Mouse (Mus musculus): ENCODE data around the gene Wfdc5. TPM values are rescaled to one million over a fixed set of nuclear protein-coding genes. Genes with fewer than 3 reads are reported as not detected.

The Wfdc5 gene
- polyA plus RNA-seq, 1 experiment from 2014 or later: not detected

DNA sequence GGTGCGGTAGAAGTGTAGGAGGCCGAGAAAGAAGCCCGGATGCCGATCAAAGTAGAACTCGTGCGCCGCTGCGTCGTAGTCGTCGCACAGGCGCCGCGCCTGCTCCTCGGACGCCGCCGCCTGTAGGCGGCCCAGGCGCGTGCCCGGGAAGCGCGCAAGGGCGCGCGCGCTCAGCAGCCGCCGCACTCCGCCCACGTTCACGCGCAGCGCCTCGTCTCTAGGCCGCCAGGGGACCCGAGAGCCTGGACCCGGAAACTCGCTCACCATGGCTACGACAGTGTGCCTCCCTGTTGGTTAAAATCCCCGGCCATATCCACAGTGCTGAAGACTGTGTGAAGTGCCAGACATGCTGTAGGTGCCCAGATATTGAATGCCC, 14.0 kb downstream of the Wfdc5 start:
- Histone ChIP-seq H3K4me1 (replicated peaks; ENCODE audit: control insufficient read depth, insufficient read depth, low read length) (peaks cover 16% of the 10 kb centered on the region), H3K27ac (ENCODE audit: low read depth) (no peak overlapping the region), H3K9ac (ENCODE audit: low read length) (no peak overlapping the region), H3K4me2 (ENCODE audit: low read length) (peak overlapping the region; percentile 52), H3K9me3 (ENCODE audit: control insufficient read depth, low read length) (no peaks in the 10 kb centered on the region), H3K27me3 (replicated peaks; ENCODE audit: control insufficient read depth, insufficient read depth, low read length) (peaks cover 73% of the 10 kb centered on the region), H3K4me3 (ENCODE audit: low read depth, low read length) (peak overlapping the region; percentile 31), H3K36me3 (ENCODE audit: control insufficient read depth, insufficient read depth, low read length) (no peaks in the 10 kb centered on the region)
- WGBS: 8% methylated on average over 37 of the region's 42 CpGs
- DNase-seq (ENCODE audit: low spot score) (no peak), ATAC-seq (replicated peaks; ENCODE audit: low FRiP score, low TSS enrichment, low read depth) (peak; percentile 44)

DNA sequence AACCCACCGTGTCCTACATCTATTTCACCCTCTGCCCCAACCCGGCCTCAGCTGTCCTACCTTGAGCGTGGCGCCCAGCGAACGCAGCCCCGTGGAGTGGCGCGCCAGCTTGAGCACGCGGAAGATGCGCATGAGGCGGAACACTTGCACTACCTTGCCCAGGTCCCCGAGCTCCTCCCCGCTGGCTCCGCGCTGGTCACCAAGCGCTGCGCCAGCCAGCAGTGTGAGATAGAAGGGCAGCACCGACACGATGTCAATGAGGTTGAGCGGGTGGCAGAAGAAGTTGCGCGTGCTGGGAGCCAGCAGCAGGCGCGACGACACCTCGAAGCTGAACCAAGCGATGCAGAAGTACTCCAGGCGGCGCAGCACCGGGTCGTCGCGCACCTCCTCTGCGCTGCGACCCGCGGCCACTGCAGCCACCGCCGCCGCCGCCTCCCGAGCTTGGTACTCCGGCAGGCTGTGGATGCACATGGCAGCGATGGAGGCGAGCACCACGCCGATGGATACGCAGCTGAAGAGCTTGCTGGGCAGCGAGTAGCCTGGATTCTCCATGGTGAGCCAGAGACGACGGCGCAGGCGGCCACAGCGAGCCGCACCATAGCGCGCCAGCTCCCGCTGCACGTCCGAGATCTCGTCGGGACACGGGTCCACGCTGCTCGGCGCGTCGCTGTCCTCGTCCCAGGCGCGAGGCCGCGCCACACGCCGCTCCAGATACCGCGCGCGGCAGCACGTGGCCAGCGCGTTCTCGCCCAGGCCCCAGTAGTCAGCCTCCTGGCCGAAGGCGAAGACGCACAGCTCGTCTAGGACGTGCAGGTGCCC, 14.6 kb downstream of the Wfdc5 start:
- H3K27ac ChIP-seq (ENCODE audit: low read depth): no peak overlapping the region
- H3K4me3 ChIP-seq (ENCODE audit: low read depth, low read length): peak overlapping the region; percentile 31
- no peaks in the 10 kb centered on the region for H3K36me3 ChIP-seq (ENCODE audit: control insufficient read depth, insufficient read depth, low read length)
- H3K27me3 ChIP-seq (replicated peaks; ENCODE audit: control insufficient read depth, insufficient read depth, low read length): peaks cover 71% of the 10 kb centered on the region
- H3K9ac ChIP-seq (ENCODE audit: low read length): no peak overlapping the region; the same call in 1 of the 2 replicates
- ATAC-seq (replicated peaks; ENCODE audit: low FRiP score, low TSS enrichment, low read depth) (peak; percentile 43), DNase-seq (ENCODE audit: low spot score) (peak; percentile 62)
- peak overlapping the region; percentile 52 for H3K4me2 ChIP-seq (ENCODE audit: low read length)
- H3K9me3 ChIP-seq (ENCODE audit: control insufficient read depth, low read length): no peaks in the 10 kb centered on the region
- WGBS: 12% methylated on average over 90 of the region's 90 CpGs
- H3K4me1 ChIP-seq (replicated peaks; ENCODE audit: control insufficient read depth, insufficient read depth, low read length): peaks cover 16% of the 10 kb centered on the region

DNA sequence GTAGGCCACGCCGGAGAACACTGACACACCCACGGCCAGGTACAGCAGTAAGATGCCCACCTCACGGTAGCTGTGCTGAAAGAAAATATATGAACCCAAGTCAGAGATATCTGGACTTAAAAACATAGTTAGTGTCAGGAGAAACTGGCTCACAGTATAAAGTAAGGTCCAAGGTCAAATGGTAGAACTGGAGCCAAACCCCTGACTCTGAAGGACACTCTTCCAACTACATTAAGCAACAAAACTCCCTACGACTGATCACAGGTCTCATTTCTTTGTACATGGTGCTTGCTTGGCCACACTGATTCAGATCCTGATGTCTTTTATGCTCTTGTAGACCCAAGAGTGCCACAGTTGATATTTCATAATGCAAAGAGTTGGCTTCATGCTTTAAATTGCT, 17.6 kb downstream of the Wfdc5 start:
- 0 out of 2 replicates have a peak, but pooled peaks cover 5% of the 10 kb centered on the region for H3K4me1 ChIP-seq (replicated peaks; ENCODE audit: control insufficient read depth, insufficient read depth, low read length)
- no peak overlapping the region for H3K4me3 ChIP-seq (ENCODE audit: low read depth, low read length)
- peaks cover 48% of the 10 kb centered on the region for H3K27me3 ChIP-seq (replicated peaks; ENCODE audit: control insufficient read depth, insufficient read depth, low read length)
- no peak overlapping the region for H3K27ac ChIP-seq (ENCODE audit: low read depth)
- 91% methylated on average over 5 of the region's 5 CpGs for WGBS
- H3K9me3 ChIP-seq (ENCODE audit: control insufficient read depth, low read length): no peaks in the 10 kb centered on the region
- no peak overlapping the region for H3K4me2 ChIP-seq (ENCODE audit: low read length)
- DNase-seq (ENCODE audit: low spot score) (no peak), ATAC-seq (replicated peaks; ENCODE audit: low FRiP score, low TSS enrichment, low read depth) (no peak)
- H3K9ac ChIP-seq (ENCODE audit: low read length): no peak overlapping the region
- no peaks in the 10 kb centered on the region for H3K36me3 ChIP-seq (ENCODE audit: control insufficient read depth, insufficient read depth, low read length)

DNA sequence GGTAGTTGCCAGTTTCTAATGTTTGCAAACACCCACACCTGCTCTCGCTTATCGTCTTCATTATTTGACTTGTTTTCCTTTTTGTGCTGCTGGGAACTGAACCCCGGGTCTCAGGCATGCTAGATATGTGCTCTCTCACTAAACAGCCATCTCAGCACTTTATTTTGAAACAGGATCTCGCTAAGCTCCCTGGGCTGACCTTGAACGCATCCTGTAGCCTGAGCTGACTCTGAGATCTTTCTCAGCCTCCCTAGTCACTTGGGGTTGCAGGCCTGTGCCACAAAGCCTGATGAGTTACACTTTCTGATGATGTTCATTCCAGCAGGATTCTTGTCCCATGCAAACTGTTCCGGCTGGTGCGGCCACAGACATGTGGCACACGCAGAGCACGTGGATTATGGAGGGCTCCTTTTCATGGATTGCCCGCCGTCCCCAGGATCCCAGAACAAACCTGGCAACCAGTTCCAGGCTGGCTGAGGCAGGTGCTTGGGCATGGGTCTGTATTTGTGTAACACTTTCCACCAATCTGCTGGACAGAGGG, 21.0 kb downstream of the Wfdc5 start:
- WGBS: 77% methylated on average over 11 of the region's 11 CpGs
- ATAC-seq (replicated peaks; ENCODE audit: low FRiP score, low TSS enrichment, low read depth) (no peak), DNase-seq (ENCODE audit: low spot score) (no peak)
- no peak overlapping the region for H3K27ac ChIP-seq (ENCODE audit: low read depth)
- H3K36me3 ChIP-seq (ENCODE audit: control insufficient read depth, insufficient read depth, low read length): no peaks in the 10 kb centered on the region
- no peak overlapping the region for H3K9ac ChIP-seq (ENCODE audit: low read length)
- H3K4me2 ChIP-seq (ENCODE audit: low read length): no peak overlapping the region
- no peaks in the 10 kb centered on the region for H3K9me3 ChIP-seq (ENCODE audit: control insufficient read depth, low read length)
- H3K4me1 ChIP-seq (replicated peaks; ENCODE audit: control insufficient read depth, insufficient read depth, low read length): no peaks in the 10 kb centered on the region
- H3K4me3 ChIP-seq (ENCODE audit: low read depth, low read length): no peak overlapping the region
- H3K27me3 ChIP-seq (replicated peaks; ENCODE audit: control insufficient read depth, insufficient read depth, low read length): peaks cover 14% of the 10 kb centered on the region

DNA sequence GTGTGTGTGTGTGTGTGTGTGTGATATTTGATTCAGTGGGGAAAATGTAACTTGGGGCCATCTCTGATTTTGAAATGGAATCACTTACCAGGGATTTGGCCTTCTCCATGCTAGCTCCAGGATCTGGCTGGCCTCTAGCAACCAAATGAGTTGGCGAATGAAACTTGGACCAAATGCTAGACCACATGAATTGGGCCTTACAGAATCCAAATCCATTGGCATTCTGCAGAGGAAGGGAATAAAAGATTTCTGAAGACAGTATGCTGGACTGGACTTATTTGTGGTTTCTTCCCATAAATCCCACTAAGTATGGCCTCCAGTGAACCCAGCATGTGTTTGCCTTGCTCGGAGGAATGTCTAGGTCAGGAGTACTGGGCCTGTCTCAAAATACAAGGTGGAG, 23.7 kb downstream of the Wfdc5 start:
- WGBS: 80% methylated on average over 2 of the region's 2 CpGs
- peaks cover 10% of the 10 kb centered on the region for H3K36me3 ChIP-seq (ENCODE audit: control insufficient read depth, insufficient read depth, low read length)
- ATAC-seq (replicated peaks; ENCODE audit: low FRiP score, low TSS enrichment, low read depth) (no peak), DNase-seq (ENCODE audit: low spot score) (no peak)
- no peak overlapping the region for H3K4me2 ChIP-seq (ENCODE audit: low read length)
- H3K9me3 ChIP-seq (ENCODE audit: control insufficient read depth, low read length): no peaks in the 10 kb centered on the region
- H3K4me3 ChIP-seq (ENCODE audit: low read depth, low read length): no peak overlapping the region
- no peaks in the 10 kb centered on the region for H3K27me3 ChIP-seq (replicated peaks; ENCODE audit: control insufficient read depth, insufficient read depth, low read length)
- H3K4me1 ChIP-seq (replicated peaks; ENCODE audit: control insufficient read depth, insufficient read depth, low read length): no peaks in the 10 kb centered on the region
- no peak overlapping the region for H3K9ac ChIP-seq (ENCODE audit: low read length)
- no peak overlapping the region for H3K27ac ChIP-seq (ENCODE audit: low read depth)

DNA sequence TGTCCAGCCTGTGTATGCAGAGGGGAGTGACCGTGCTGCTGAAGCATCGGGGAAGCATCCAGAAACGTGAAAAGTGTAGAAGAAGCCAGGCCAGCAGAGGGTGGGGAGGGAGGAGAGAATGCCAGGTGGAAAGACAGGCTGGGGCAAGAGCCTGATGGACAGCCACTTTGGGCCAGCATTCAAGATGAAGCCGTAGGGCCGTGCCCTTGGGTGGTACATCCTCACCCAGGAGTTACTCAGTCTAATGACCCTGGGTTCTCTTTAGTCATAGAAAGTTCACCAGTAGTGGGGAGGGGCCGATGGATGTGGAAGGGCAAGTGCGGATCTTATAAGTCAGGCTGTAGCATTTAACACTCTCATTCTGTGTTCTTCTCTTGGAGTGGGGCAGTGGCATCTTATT, 26.4 kb downstream of the Wfdc5 start:
- DNase-seq (ENCODE audit: low spot score): no peak
- ATAC-seq (replicated peaks; ENCODE audit: low FRiP score, low TSS enrichment, low read depth): no peak
- Histone ChIP-seq H3K27ac (ENCODE audit: low read depth) (no peak overlapping the region), H3K9ac (ENCODE audit: low read length) (no peak overlapping the region), H3K4me2 (ENCODE audit: low read length) (no peak overlapping the region), H3K36me3 (ENCODE audit: control insufficient read depth, insufficient read depth, low read length) (peaks cover 34% of the 10 kb centered on the region), H3K27me3 (replicated peaks; ENCODE audit: control insufficient read depth, insufficient read depth, low read length) (no peaks in the 10 kb centered on the region), H3K4me3 (ENCODE audit: low read depth, low read length) (no peak overlapping the region), H3K4me1 (replicated peaks; ENCODE audit: control insufficient read depth, insufficient read depth, low read length) (no peaks in the 10 kb centered on the region), H3K9me3 (ENCODE audit: control insufficient read depth, low read length) (no peaks in the 10 kb centered on the region)
- 81% methylated on average over 7 of the region's 7 CpGs for WGBS

GRCm38 (mm10) chr2:164154007-164154406, 28.5 kb downstream of the Wfdc5 start:
- Histone ChIP-seq H3K4me2 (ENCODE audit: low read length) (no peak overlapping the region), H3K27me3 (replicated peaks; ENCODE audit: control insufficient read depth, insufficient read depth, low read length) (no peaks in the 10 kb centered on the region), H3K9ac (ENCODE audit: low read length) (no peak overlapping the region), H3K4me3 (ENCODE audit: low read depth, low read length) (no peak overlapping the region), H3K4me1 (replicated peaks; ENCODE audit: control insufficient read depth, insufficient read depth, low read length) (peaks cover 10% of the 10 kb centered on the region; the same call in 1 of the 2 replicates), H3K27ac (ENCODE audit: low read depth) (no peak overlapping the region), H3K36me3 (ENCODE audit: control insufficient read depth, insufficient read depth, low read length) (peaks cover 34% of the 10 kb centered on the region), H3K9me3 (ENCODE audit: control insufficient read depth, low read length) (no peaks in the 10 kb centered on the region)
- ATAC-seq (replicated peaks; ENCODE audit: low FRiP score, low TSS enrichment, low read depth) (no peak), DNase-seq (ENCODE audit: low spot score) (no peak)
- 92% methylated on average over 10 of the region's 10 CpGs for WGBS

- no peak overlapping the region for H3K9ac ChIP-seq (ENCODE audit: low read length)
- H3K9me3 ChIP-seq (ENCODE audit: control insufficient read depth, low read length): no peaks in the 10 kb centered on the region
- no peak for DNase-seq (ENCODE audit: low spot score)
- H3K4me3 ChIP-seq (ENCODE audit: low read depth, low read length): no peak overlapping the region
- WGBS: 94% methylated on average over 11 of the region's 11 CpGs
- no peaks in the 10 kb centered on the region for H3K27me3 ChIP-seq (replicated peaks; ENCODE audit: control insufficient read depth, insufficient read depth, low read length)
- peaks cover 34% of the 10 kb centered on the region for H3K36me3 ChIP-seq (ENCODE audit: control insufficient read depth, insufficient read depth, low read length)
- peaks cover 10% of the 10 kb centered on the region; the same call in 1 of the 2 replicates for H3K4me1 ChIP-seq (replicated peaks; ENCODE audit: control insufficient read depth, insufficient read depth, low read length)
- ATAC-seq (replicated peaks; ENCODE audit: low FRiP score, low TSS enrichment, low read depth): no peak
- no peak overlapping the region for H3K4me2 ChIP-seq (ENCODE audit: low read length)
- H3K27ac ChIP-seq (ENCODE audit: low read depth): no peak overlapping the region
Observed at GRCm38 (mm10) chr2:164152341-164152740, 30.2 kb downstream of the Wfdc5 start.

Measured in intestine, embryonic 14.5 days (tissue).